17 mouse cellular contexts compared by ENCODE assay signal in genomic region chr13:109380149-109380548, GRCm38 (mm10).
DNase-seq lines count a peak whose midpoint lies in the region; ATAC-seq and TF ChIP-seq lines count a peak whose summit lies in the region.
"Had no signal": no experiment of that assay in that cellular context is flagged by ENCODE, and none has a peak within 500 bp of the region (broad histone marks: within the 10 kb centered on the region; RNA-seq: fewer than 3 reads in every experiment).

No protein-coding gene starts in this region.

- ATAC-seq in liver, embryonic 12.5 days, result no peak
- peak; percentile 59 for ATAC-seq in megakaryocyte, adult 5-6 weeks (ENCODE audit: poor library complexity, severe bottlenecking)
- ATAC-seq: forebrain, embryonic 13.5 days; forebrain, embryonic 15.5 days had no signal

- no peak overlapping the region for H3K27ac ChIP-seq in liver, adult 2 months (replicated peaks; ENCODE audit: insufficient read depth, low read depth, low read length)
- H3K27ac ChIP-seq in liver, embryonic 12.5 days, result no peak overlapping the region
- H3K27ac ChIP-seq: embryonic facial prominence, embryonic 10.5 days; embryonic facial prominence, embryonic 12.5 days; forebrain, embryonic 13.5 days; forebrain, embryonic 15.5 days had no signal

- H3K36me3 ChIP-seq in liver, adult 2 months (ENCODE audit: control insufficient read depth, insufficient read depth, low read length), result no peaks in the 10 kb centered on the region
- H3K36me3 ChIP-seq in liver, embryonic 12.5 days, result no peaks in the 10 kb centered on the region
- H3K36me3 ChIP-seq: embryonic facial prominence, embryonic 10.5 days; embryonic facial prominence, embryonic 12.5 days; forebrain, embryonic 15.5 days had no signal

- 25% methylated on average over 2 of the region's 2 CpGs for whole genome bisulfite sequencing in liver, adult 2 months
- 75% methylated on average over 2 of the region's 2 CpGs for WGBS in liver, embryonic 12.5 days (ENCODE audit: insufficient replicate concordance)

- no peak for TF ChIP-seq POLR2A in liver, adult 2 months (IDR thresholded peaks at IDR 0.05; ENCODE audit: extremely low read depth, insufficient read depth, low read length)

- H3K9me3 ChIP-seq in liver, embryonic 12.5 days (replicated peaks), result no peaks in the 10 kb centered on the region
- H3K9me3 ChIP-seq: embryonic facial prominence, embryonic 10.5 days; embryonic facial prominence, embryonic 12.5 days; forebrain, embryonic 13.5 days; forebrain, embryonic 15.5 days had no signal

- H3K4me2 ChIP-seq in liver, embryonic 12.5 days, result no peak overlapping the region
- H3K4me2 ChIP-seq: embryonic facial prominence, embryonic 12.5 days; forebrain, embryonic 13.5 days; forebrain, embryonic 15.5 days had no signal

- peak; percentile 62 for DNase-seq in liver, adult 2 months (ENCODE audit: extremely low read depth, low read depth, low spot score)
- peak; percentile 26 for DNase-seq in 416B (ENCODE audit: low read depth)
- DNase-seq in gastrocnemius, postnatal 25 days, result no peak
- DNase-seq: adrenal gland, adult 8-10 months; adrenal gland, postnatal 14 days; adrenal gland, postnatal 36 days; cerebellum, adult 11-12 months; cerebellum, adult 2 months; cerebellum, adult 9-10 months; cerebellum, postnatal 10 days; cerebellum, postnatal 25 days had no signal

- H3K9ac ChIP-seq in liver, adult 2 months (ENCODE audit: low read depth, low read length), result no peak overlapping the region
- H3K9ac ChIP-seq in liver, embryonic 12.5 days, result no peak overlapping the region
- H3K9ac ChIP-seq: embryonic facial prominence, embryonic 12.5 days; forebrain, embryonic 13.5 days; forebrain, embryonic 15.5 days had no signal

- H3K27me3 ChIP-seq in liver, adult 2 months (ENCODE audit: control insufficient read depth, insufficient read depth, low read length), result no peaks in the 10 kb centered on the region
- no peaks in the 10 kb centered on the region for H3K27me3 ChIP-seq in liver, embryonic 12.5 days (replicated peaks)
- H3K27me3 ChIP-seq: embryonic facial prominence, embryonic 12.5 days; forebrain, embryonic 13.5 days; forebrain, embryonic 15.5 days had no signal

- H3K4me3 ChIP-seq in liver, adult 2 months (ENCODE audit: insufficient read depth, low read depth, low read length), result no peak overlapping the region
- H3K4me3 ChIP-seq in liver, embryonic 12.5 days, result no peak overlapping the region
- H3K4me3 ChIP-seq: embryonic facial prominence, embryonic 10.5 days; embryonic facial prominence, embryonic 12.5 days; forebrain, embryonic 13.5 days; forebrain, embryonic 15.5 days had no signal

- peaks cover 3% of the 10 kb centered on the region; the same call in 1 of the 2 replicates for H3K4me1 ChIP-seq in liver, adult 2 months (ENCODE audit: control insufficient read depth, insufficient read depth, low read length)
- no peaks in the 10 kb centered on the region for H3K4me1 ChIP-seq in liver, embryonic 12.5 days
- H3K4me1 ChIP-seq: embryonic facial prominence, embryonic 10.5 days; embryonic facial prominence, embryonic 12.5 days; forebrain, embryonic 13.5 days; forebrain, embryonic 15.5 days had no signal

- no peak for TF ChIP-seq CTCF in liver, adult 2 months (IDR thresholded peaks at IDR 0.05; ENCODE audit: low read depth, low read length)

- H3K79me2 ChIP-seq in liver, adult 2 months (ENCODE audit: control insufficient read depth, insufficient read depth, low read length), result no peaks in the 10 kb centered on the region
